Mouse (Mus musculus) CH12.LX (cell line): ENCODE measurements around the gene Hist2h2aa2. TPM values are rescaled to one million over a fixed set of nuclear protein-coding genes. Genes with fewer than 3 reads are reported as not detected.

Source experiments
- DNase-seq: peaks from one replicate; pipeline ENCODE4 v3.0.0-alpha.2; 2013; ENCODE audit errors: extremely low read depth
- H3K27ac ChIP-seq: 2 replicates; pipeline ENCODE4 v1.5.1; 2012; ENCODE audit warnings: low read depth, mild to moderate bottlenecking, control low read depth, moderate library complexity; ENCODE audit not compliant: insufficient read depth
- H3K27me3 ChIP-seq: replicated peaks from 2 replicates; pipeline ENCODE3; 2012; ENCODE audit warnings: inconsistent platforms
- H3K36me3 ChIP-seq, 2 experiments: replicated peaks in 1 of 2; 2 replicates each; pipeline versions ENCODE3 to v1.6.1; 2012; ENCODE audit warnings: inconsistent platforms in 1 of 2, low read length in 1 of 2, mild to moderate bottlenecking in 1 of 2, mixed read lengths in 1 of 2, moderate library complexity in 1 of 2; ENCODE audit not compliant: control insufficient read depth in 1 of 2, insufficient read depth in 1 of 2
- H3K4me1 ChIP-seq, 2 experiments: 2 replicates each; pipeline ENCODE4 v1.6.1; 2012; ENCODE audit warnings: inconsistent platforms in 1 of 2, moderate library complexity in 1 of 2; ENCODE audit not compliant: insufficient read depth in 2 of 2, control insufficient read depth in 1 of 2
- H3K4me2 ChIP-seq: 2 replicates; pipeline ENCODE4 v1.6.1; 2012; ENCODE audit warnings: low read depth, mild to moderate bottlenecking, control low read depth; ENCODE audit not compliant: poor library complexity, insufficient read depth, severe bottlenecking
- H3K4me3 ChIP-seq, 3 experiments: fragments of 150-350 bp in 1 of 3; sonication (generic) in 1 of 3; replicated peaks in 1 of 3; 2 replicates each; pipeline versions ENCODE3 to v1.5.1; 2011 to 2012; ENCODE audit warnings: low read depth in 2 of 3, low read length in 2 of 3, mild to moderate bottlenecking in 2 of 3, moderate library complexity in 2 of 3, control low read depth in 1 of 3, improper control_type of control experiment in 1 of 3, inconsistent platforms in 1 of 3, mixed read lengths in 1 of 3; ENCODE audit not compliant: poor library complexity in 1 of 3
- H3K79me2 ChIP-seq: replicated peaks from 2 replicates; pipeline ENCODE4 v1.6.1; 2012; ENCODE audit warnings: mild to moderate bottlenecking, moderate library complexity; ENCODE audit not compliant: control insufficient read depth, poor library complexity, insufficient read depth, severe bottlenecking; ENCODE audit errors: extremely low read depth
- H3K9ac ChIP-seq: 2 replicates; pipeline ENCODE4 v1.6.1; 2012; ENCODE audit warnings: low read depth, mild to moderate bottlenecking, control low read depth, moderate library complexity; ENCODE audit not compliant: insufficient read depth
- H3K9me3 ChIP-seq: replicated peaks from 2 replicates; pipeline ENCODE3; 2012; ENCODE audit warnings: low read length, inconsistent platforms, mixed read lengths
- BHLHE40 ChIP-seq: IDR thresholded peaks from 2 replicates; pipeline ENCODE4 v1.6.1; 2011; ENCODE audit warnings: mild to moderate bottlenecking, low read depth, low read length, improper control_type of control experiment
- CHD2 ChIP-seq: IDR thresholded peaks from 2 replicates; pipeline ENCODE4 v1.6.1; 2011; ENCODE audit warnings: low read length, improper control_type of control experiment
- CTCF ChIP-seq, 2 experiments: IDR thresholded peaks in 1 of 2; conservative IDR thresholded peaks in 1 of 2; 2 replicates each; pipeline ENCODE4 v1.5.1; 2011 to 2012; ENCODE audit warnings: low read depth in 2 of 2, low read length in 2 of 2, improper control_type of control experiment in 1 of 2, inconsistent platforms in 1 of 2, mild to moderate bottlenecking in 1 of 2, moderate library complexity in 1 of 2
- HCFC1 ChIP-seq: IDR thresholded peaks from 2 replicates; pipeline ENCODE4 v1.6.1; 2012; ENCODE audit warnings: low read depth, mild to moderate bottlenecking, inconsistent platforms, low read length, improper control_type of control experiment
- MAX ChIP-seq: IDR thresholded peaks from 2 replicates; pipeline ENCODE4 v1.6.1; 2011; ENCODE audit warnings: low read length, improper control_type of control experiment
- MEF2A ChIP-seq: IDR thresholded peaks from 2 replicates; pipeline ENCODE4 v1.6.1; 2014; ENCODE audit warnings: low read depth, mild to moderate bottlenecking, inconsistent platforms, low read length, improper control_type of control experiment, borderline replicate concordance
- MXI1 ChIP-seq: IDR thresholded peaks from 2 replicates; pipeline ENCODE4 v1.6.1; 2011; ENCODE audit warnings: mild to moderate bottlenecking, low read depth, low read length, improper control_type of control experiment
- MYC ChIP-seq: IDR thresholded peaks from 2 replicates; pipeline ENCODE4 v1.6.1; 2011; ENCODE audit warnings: low read depth, mild to moderate bottlenecking, improper control_type of control experiment, low read length
- NRF1 ChIP-seq: IDR thresholded peaks from 2 replicates; pipeline ENCODE4 v1.6.1; 2014; ENCODE audit warnings: low read depth, mild to moderate bottlenecking, inconsistent platforms, low read length, improper control_type of control experiment, moderate library complexity
- PAX5 ChIP-seq: IDR thresholded peaks from 2 replicates; pipeline ENCODE4 v1.6.1; 2012; ENCODE audit warnings: low read length, inconsistent platforms, mixed read lengths
- TBP ChIP-seq: conservative IDR thresholded peaks from 2 replicates; pipeline ENCODE4 v1.6.1; 2011; ENCODE audit warnings: low read depth, low read length, improper control_type of control experiment
- UBTF ChIP-seq: IDR thresholded peaks from 2 replicates; pipeline ENCODE4 v1.6.1; 2012; ENCODE audit warnings: low read depth, mild to moderate bottlenecking, inconsistent platforms, low read length, improper control_type of control experiment, moderate library complexity
- USF2 ChIP-seq: conservative IDR thresholded peaks from 2 replicates; pipeline ENCODE4 v1.6.1; 2011; ENCODE audit warnings: low read depth, low read length, improper control_type of control experiment
- ZKSCAN1 ChIP-seq: IDR thresholded peaks from 2 replicates; pipeline ENCODE4 v1.6.1; 2012; ENCODE audit warnings: low read depth, inconsistent platforms, low read length, improper control_type of control experiment, borderline replicate concordance
- ZMIZ1 ChIP-seq: IDR thresholded peaks from 2 replicates; pipeline ENCODE4 v1.6.1; 2012; ENCODE audit warnings: low read depth, mild to moderate bottlenecking, inconsistent platforms, low read length, improper control_type of control experiment
- ZNF384 ChIP-seq: IDR thresholded peaks from 2 replicates; pipeline ENCODE4 v1.6.1; 2012; ENCODE audit warnings: low read depth, low read length, improper control_type of control experiment, inconsistent platforms
- dilution Hi-C: fragments of 300-500 bp; cut with MboI; formaldehyde crosslinking; loops from 2 replicates; pipeline ENCODE4 v1.14.3; 2020; ENCODE audit warnings: low sequenced_read_pairs; ENCODE audit not compliant: extremely low pct_unique_long_range_greater_than_20kb, extremely low pct_ligation_motif_present
- in situ Hi-C: fragments of 300-500 bp; cut with MboI; formaldehyde crosslinking; loops from 3 replicates; pipeline ENCODE4 v1.14.3; 2019; ENCODE audit warnings: low sequenced_read_pairs, low pct_ligation_motif_present, low pct_unique_long_range_greater_than_20kb, mixed read lengths
- polyA plus RNA-seq: library from polyadenylated mRNA; unstranded; fragments of >175 nt; gene quantifications from 2 replicates; pipeline ENCODE4 v1.2.1, GENCODE M21; 2012; ENCODE audit warnings: low read depth; ENCODE audit not compliant: insufficient read length
- total RNA-seq, 2 experiments: library from RNA; depleted of rRNA; stranded (reverse); fragments of 300-350 nt in 1 of 2; fragments of >200 nt in 1 of 2; gene quantifications; 2 replicates each; pipeline ENCODE4 v1.2.3; 2012 to 2014

Gene Hist2h2aa2
- total and polyA plus RNA-seq, 3 experiments = 2.7 to 5,136 TPM; not detected in 1

GRCm38 (mm10) chr3:96235836-96236235 is 4.2 kb downstream of the Hist2h2aa2 start:
- no peak overlapping the region for H3K4me3 ChIP-seq
- dilution Hi-C loops = no loop called here
- TF ChIP-seq CTCF (conservative IDR thresholded peaks at IDR 0.05 in 1 of 2, IDR thresholded peaks at IDR 0.05 in 1 of 2; ENCODE audit: low read depth in 2 of 2, low read length in 2 of 2) (no peak), UBTF (no peak), BHLHE40 (no peak), USF2 (no peak), TBP (no peak), MAX (no peak), NRF1 (no peak), PAX5 (no peak), MXI1 (no peak), HCFC1 (no peak), MYC (no peak), ZMIZ1 (no peak), CHD2 (no peak)
- TF ChIP-seq, all 38 proteins: peak for 0

GRCm38 (mm10) chr3:96234914-96235313 is 5.2 kb downstream of the Hist2h2aa2 start:
- Histone ChIP-seq H3K4me2 (no peak overlapping the region), H3K4me3 (no peak overlapping the region), H3K4me1 (peaks cover 8 to 65% of the 10 kb centered on the region in 2 experiments; a peak in 3 of 4 replicates), H3K9me3 (no peaks in the 10 kb centered on the region), H3K9ac (no peak overlapping the region), H3K27me3 (no peaks in the 10 kb centered on the region), H3K36me3 (no peaks in the 10 kb centered on the region), H3K79me2 (no peaks in the 10 kb centered on the region), H3K27ac (no peak overlapping the region)
- dilution Hi-C loops = no loop called here
- in situ Hi-C loops = no loop called here
- TF ChIP-seq MEF2A = no peak
- TF ChIP-seq CTCF (conservative IDR thresholded peaks at IDR 0.05 in 1 of 2, IDR thresholded peaks at IDR 0.05 in 1 of 2; ENCODE audit: low read depth in 2 of 2, low read length in 2 of 2) = peak in 1 of 2 experiments; percentile 31; a peak in 2 of 4 replicates
- DNase-seq = no peak

More at GRCm38 (mm10) chr3:96235836-96236235, 4.2 kb downstream of the Hist2h2aa2 start:
- H3K4me2 ChIP-seq = no peak overlapping the region
- no peak for DNase-seq
- no peaks in the 10 kb centered on the region for H3K27me3 ChIP-seq
- H3K9me3 ChIP-seq = no peaks in the 10 kb centered on the region
- H3K27ac ChIP-seq = no peak overlapping the region
- H3K4me1 ChIP-seq = peaks cover 4 to 57% of the 10 kb centered on the region in 2 experiments; a peak in 3 of 4 replicates
- H3K79me2 ChIP-seq = no peaks in the 10 kb centered on the region
- in situ Hi-C loops = no loop called here
- H3K9ac ChIP-seq = no peak overlapping the region
- no peaks in the 10 kb centered on the region for H3K36me3 ChIP-seq

DNA sequence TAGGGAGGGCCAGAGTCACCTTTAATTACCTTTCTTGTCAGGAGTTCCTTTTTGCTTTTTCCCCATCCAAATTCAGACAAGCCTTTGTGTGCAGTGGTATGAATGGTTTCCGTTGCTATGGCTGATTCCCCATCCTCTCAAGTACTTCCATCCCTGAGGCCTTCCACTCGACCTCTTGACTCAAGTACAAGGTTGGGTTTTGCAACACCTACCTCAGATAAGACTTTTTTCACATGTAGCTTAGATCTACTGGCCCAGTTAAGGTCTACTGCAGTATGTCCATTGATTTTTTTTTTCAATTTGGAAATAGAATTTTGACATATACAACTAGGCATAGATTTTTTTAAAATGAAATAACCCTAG is 8.3 kb downstream of the Hist2h2aa2 start:
- no peaks in the 10 kb centered on the region for H3K36me3 ChIP-seq
- no peaks in the 10 kb centered on the region for H3K9me3 ChIP-seq
- no peak overlapping the region for H3K4me3 ChIP-seq
- dilution Hi-C loops = no loop called here
- peaks cover 18 to 87% of the 10 kb centered on the region in 2 experiments for H3K4me1 ChIP-seq
- DNase-seq = no peak
- no peak overlapping the region for H3K9ac ChIP-seq
- H3K27me3 ChIP-seq = no peaks in the 10 kb centered on the region
- no peak overlapping the region for H3K4me2 ChIP-seq
- no peaks in the 10 kb centered on the region for H3K79me2 ChIP-seq
- TF ChIP-seq ZNF384 (no peak), MYC (no peak), ZKSCAN1 (no peak)
- TF ChIP-seq, all 38 proteins: peak for 0
- in situ Hi-C loops = no loop called here
- H3K27ac ChIP-seq = no peak overlapping the region
